Mouse (Mus musculus): ENCODE measurements around the gene Hoxa3. TPM values are rescaled to one million over a fixed set of nuclear protein-coding genes. Genes with fewer than 3 reads are reported as not detected.

Gene Hoxa3
- total RNA-seq (2021), result not detected

DNA sequence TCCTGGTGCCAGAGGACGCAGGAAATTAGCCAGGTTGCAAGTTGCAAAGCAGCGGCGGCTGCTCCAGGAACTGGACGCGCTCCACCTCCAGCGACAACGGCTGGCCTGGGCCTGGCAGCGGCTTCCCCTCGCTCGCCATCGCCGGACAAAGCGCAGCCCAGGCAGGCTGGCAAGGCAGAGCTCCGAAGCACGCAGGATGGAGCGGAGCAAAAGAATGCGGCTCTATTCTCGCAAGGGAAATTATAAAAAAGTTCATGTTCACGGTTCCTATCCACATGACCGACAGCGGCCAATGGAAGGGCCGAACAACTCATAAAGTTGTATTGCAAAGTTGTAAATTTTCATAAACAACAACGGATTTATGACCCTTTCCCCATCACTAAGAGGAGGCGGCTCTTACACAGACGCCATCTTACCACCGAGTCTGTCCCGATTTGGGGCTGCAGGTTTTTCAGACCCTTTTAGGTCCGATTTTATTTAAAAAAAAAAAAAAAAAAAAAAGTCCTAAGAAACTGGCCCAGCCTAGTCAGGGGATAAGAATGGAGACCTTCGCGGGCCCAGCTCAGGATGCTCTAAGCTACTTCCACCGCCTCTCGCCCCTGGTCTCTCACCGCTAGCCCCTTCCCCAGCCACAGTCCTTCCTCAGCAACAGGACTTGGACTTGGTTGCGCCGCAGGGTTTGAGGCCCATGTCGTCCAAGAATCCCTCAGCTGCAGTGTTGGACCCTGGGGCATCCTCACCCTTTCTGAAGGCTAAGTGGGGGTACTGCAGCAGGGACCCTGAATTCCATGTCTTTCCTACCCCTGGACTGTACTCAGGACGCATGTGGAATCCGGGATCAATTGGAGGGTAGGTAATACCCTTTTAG, at the start of gene Hoxa3, which contains the start of gene Gm28308:
Gene Hoxa3 (minus strand): TSS at position 218 of the 868 bp plus-strand sequence.
Gene Gm28308 (minus strand): TSS at position 221 of the 868 bp plus-strand sequence.
- no peak for DNase-seq

DNA sequence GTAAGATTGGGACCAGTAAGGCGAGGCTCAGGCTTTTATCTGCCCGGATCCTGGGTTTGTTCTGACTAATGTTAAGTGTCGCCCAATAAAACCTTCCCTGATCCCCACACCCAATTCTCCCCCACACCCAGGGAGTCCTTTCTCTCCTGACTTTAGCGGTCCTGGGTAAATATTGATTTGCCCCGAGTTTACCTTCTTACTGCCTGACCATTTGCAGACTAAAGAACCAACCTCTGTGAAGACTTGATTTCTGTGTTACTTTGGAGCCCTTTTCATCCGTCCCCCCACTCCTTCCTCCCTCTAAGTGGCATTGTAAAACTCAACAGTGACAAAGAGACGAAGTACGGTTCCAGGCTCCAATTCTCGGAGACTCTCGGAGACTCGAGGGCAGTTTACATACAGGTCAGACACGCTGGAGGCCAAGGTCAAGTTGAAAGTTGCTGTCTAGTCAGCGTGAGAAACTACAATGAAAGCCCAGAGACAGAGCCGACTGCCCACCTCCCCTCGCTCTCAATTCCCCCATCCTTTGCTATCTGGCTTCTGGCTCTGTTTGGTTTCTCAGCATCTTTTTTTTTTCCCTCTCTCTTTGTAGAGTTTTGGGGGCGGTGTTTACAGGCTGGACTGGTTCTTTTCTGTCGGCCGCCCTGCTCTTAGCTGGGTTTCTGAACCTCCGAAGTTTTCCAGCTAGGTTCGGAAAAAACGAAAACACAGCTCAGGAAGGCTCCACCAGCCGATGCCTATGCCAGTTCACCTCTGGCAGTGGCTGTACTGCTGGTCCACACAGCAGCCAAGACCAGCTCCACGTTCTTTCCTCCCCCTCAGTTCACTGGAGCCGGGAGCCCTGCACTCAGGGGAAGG, 49.6 kb upstream of the Hoxa3 start:
- no peak for DNase-seq

GRCm38 (mm10) chr6:52261751-52262462, 48.8 kb upstream of the Hoxa3 start:
- DNase-seq, result no peak

DNA sequence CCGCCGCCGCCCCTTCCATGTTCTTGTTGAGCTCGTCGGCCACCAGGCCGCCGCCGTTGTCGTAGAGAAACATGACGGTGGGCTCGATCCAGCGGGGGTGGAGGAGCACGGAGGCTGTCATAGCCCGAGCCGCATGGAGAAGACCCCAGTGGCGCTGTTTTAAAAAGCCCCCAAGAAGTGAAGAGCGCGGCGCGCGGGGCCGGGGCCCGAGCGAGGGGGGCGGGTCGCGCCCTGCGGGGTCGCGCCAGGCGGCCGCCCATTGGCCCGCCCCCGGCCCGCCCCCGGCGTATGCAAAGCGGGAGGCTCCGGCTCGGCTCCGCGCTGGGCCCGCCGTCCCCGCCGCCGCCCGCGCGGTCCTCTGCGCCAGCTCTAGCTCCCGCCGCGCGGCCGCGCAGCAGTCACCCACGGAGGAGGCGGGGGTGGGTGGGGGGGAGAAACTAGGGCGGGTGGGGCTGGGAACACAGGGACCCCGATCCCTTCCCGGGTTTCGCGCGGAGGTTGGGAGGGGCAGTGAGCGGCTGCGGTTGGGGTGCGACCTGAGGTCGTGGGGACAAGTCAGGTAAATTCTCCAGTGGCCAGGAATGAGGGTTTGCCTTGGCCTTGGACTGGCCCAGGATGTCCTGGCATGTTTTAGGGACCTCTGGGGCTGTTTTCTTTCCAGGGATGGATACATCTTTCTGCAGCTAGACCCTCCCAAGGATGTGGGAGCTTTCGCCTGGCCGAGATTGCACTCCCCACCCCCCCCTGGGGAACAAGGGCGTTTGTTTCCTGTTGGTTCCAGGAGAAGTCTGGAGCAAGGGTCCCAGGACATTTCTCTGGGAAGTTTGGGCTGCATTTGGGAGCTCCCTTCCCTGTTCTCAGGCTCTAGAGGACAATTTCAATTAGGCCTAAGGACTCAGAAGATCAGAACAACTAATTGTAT, 47.8 kb upstream of the Hoxa3 start, which contains the start of gene Hoxa13:
Gene Hoxa13 (minus strand): TSS at position 227 of the 922 bp plus-strand sequence.
- no peak for DNase-seq

DNA sequence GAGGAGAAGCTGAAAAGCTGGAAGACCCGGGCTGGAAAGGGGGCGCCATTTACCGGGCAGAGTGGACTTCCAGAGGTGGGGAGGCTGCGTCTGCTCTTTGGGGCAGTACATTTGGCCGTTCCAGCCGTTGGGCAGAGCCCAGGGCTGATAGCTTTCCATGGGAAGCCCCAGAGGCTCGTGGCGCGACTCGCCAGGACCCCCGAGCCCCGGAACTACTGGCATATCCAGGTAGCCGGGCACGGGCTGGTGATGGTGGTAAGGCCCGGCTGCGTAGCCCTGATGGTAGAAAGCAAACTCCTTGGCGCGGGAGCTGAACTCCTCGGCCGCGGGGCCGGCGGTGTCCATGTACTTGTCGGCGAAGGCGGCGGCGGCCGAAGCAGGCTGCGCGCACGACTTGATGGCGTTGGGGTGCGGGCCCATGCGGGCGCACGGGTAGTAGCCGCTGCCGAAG, 46.7 kb upstream of the Hoxa3 start:
- DNase-seq, result no peak

- DNase-seq, result no peak
These were observed 46.1 kb upstream of the Hoxa3 start for GRCm38 (mm10) chr6:52259081-52259790.

GRCm38 (mm10) chr6:52256956-52257355, 43.8 kb upstream of the Hoxa3 start:
- DNase-seq, result peak; percentile 58

DNA sequence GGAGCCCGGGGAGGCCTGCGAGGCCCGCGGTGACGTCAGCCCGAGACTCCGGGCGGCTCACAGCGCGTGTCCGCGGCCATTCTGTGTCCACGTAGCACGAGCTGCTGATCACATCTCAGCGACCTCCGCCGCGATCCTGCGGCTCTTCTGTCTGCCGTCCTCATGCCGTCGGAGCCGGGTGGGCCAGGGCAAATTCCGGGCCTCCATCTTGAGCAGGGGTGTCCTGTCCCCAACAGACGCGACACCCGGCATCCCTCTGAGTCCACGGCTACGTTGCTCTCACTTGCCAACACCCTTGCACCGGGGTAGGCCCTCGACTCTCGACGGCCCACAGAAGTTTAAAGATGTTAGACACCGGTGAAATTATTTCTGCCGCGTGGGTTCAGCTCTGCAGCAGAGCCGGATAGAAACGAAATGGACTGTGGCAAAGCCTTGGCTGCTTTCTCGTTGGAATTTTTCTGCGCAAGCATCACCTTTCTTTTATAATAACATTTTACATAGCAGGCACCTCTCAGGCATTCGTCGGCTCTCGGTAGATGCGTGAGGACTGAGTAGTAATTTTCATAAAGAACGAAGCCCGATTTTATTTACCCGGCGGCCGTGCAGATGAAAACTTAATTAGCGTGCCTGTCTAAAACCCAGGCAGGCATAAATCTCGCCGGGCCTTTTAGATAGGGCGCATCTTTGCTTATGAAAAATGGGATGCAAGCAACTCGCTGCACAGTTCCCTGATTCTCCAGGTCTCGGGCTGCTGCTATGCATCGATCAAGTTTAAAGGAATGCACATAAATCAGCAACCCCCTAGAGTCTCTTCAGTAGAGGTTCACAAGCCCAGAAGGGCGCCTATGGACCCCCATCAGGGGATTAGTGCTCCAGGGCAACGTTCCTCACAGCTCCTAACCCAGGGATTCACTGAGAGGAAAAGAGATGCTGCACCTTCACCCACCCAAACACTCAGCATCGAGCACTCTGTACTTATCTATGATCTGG, 40.7 kb upstream of the Hoxa3 start:
- DNase-seq, result no peak

DNA sequence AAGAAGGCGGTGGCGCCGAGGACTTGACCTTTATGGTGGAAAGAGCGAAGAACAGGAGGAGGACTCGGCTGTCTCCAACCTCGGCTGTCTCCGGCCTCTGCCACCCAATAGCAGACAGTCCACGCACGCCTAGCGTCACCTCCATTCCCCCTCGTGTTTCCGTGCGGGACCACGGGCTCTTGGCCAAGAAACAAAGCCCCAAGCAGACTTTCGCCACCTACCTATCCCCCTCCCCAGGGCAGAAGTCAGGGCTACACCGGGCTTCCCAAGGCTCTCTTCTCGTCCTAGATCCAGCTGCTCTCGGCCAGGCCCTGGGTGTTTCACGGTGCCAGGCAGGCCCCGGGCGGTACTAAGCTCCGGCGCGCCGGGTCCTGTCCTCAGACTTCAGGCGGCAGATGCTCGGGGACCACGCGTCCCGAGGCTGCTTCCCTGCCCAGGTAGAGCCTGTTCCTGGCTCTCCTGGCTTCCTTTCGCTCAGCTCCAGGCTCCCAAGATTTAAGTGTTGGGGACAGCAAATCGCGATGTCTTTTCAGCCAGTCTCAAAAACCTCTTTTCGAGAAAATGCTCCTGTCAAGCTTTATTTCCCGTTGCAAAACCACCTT, 39.7 kb upstream of the Hoxa3 start:
- DNase-seq, result no peak

GRCm38 (mm10) chr6:52252016-52252774, 39.1 kb upstream of the Hoxa3 start:
- no peak for DNase-seq

GRCm38 (mm10) chr6:52251177-52251879, 38.2 kb upstream of the Hoxa3 start:
- no peak for DNase-seq

- DNase-seq, result no peak
These were observed 36.7 kb upstream of the Hoxa3 start for GRCm38 (mm10) chr6:52249826-52250225.

- no peak for DNase-seq
These were observed 36.2 kb upstream of the Hoxa3 start for GRCm38 (mm10) chr6:52249415-52249738.

DNA sequence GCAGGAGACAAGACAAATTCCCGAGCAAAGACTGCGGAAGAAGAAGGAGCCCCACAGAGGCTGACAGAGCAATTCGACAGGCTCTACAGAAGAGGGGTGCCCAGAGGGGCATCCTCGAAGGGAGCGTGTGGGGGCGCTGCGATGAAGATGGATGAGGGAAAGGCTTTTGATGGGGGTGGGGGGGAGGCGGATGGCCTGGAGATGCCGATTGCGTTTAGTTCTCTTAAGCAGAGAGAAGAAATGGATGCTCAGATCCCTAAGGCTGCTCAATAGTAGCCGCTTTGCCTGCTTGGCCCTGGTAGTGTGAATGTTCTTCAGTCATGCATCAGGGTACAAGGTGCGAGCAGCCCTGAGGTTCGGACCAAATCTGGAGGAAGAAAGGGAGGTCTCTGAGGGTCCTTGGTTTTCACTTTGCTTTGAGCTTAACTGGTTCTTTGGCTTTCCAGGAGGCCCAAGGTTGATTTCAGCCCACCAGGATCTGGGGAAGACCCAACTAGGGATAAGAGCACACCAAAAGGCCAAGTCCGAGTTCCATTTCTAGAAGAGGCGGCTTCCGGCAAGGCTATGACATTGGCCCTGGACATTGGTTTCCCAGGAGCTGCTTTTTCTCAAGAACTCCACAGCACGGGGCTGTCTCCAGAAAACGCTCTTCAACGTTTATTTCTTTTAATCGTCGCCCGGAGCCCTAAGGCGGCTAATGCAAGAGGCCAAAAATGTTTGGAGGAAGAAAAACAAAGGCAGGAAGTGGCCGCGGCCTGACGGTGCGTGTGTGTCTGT, 35.7 kb upstream of the Hoxa3 start:
- DNase-seq, result no peak

DNA sequence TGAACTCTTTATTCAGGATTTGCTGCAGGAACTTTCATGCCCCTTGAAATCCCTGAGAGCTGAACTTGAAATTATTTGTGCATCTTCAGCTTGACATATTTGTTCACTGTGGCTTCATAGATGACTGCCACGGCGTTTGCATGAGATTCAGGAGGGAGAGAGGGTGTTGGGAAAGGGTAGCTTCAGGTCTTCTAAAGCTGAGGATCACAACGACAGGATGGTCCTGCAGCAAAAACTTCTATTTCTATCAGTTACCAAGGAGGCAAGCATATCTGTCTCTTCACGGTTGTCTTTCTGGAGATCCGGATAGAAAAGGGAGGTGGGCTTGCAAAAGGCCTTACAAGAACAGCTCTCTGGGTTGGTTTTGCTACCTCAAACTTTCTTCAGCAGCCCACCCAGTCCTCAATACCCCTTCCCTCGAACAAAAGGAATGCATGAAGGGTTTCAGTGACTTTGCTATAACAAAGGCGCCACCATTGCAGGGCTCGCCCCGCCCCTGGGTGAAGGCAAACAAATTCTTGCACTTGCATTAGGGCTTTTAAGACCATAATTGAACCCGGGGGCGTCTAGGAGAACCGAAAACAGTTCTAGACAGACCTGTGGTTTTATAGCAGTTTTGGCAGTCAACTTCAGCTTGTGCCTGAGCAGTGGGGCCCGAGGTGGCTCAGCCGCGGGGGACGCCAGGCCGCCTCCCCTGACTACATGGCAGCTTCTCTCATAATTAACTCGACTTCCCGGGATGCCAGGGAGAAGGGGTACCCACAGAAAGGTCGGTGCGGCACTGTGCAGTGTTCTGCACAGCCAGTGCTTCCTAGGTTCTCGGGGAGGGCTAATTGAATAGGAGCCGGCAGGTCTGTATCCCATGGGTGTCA, 34.9 kb upstream of the Hoxa3 start:
- no peak for DNase-seq

DNA sequence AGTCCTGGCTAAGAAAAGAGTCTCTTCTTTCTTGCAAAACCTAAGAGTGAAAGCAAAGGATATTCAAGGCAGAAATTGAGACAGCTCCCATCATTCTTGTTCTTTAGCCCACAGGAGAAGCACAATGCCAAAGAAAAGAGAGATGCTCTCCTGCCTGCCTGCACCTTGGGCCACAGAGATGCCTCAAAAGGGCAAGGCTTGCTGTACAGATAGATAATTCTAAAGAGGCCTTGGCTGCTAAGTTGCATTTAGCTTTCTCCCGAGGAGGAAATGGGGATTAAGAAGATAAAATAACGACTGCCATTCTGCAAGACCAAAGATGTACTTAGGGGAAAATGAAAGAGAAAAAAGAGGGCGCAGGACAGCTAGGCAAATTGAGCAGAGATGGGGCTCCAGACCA, 33.8 kb upstream of the Hoxa3 start:
- DNase-seq, result no peak

Data from layer of hippocampus, postnatal 36 days (tissue).